Mouse (Mus musculus): Measurements from ENCODE around the gene Fbxl21.

Fbxl21 gene

GRCm38 (mm10) chr13:56529685-56530084, 7.4 kb downstream of the Fbxl21 start:
- no peak for DNase-seq (ENCODE audit: extremely low read depth, low read depth, low spot score)

GRCm38 (mm10) chr13:56534931-56535330, 12.7 kb downstream of the Fbxl21 start:
- no peak for DNase-seq (ENCODE audit: extremely low read depth, low read depth, low spot score)

GRCm38 (mm10) chr13:56535570-56535969, 13.3 kb downstream of the Fbxl21 start:
- no peak for DNase-seq (ENCODE audit: extremely low read depth, low read depth, low spot score)

GRCm38 (mm10) chr13:56537026-56537425, 14.8 kb downstream of the Fbxl21 start:
- no peak for DNase-seq (ENCODE audit: extremely low read depth, low read depth, low spot score)

GRCm38 (mm10) chr13:56539846-56540245, 17.6 kb downstream of the Fbxl21 start:
- DNase-seq (ENCODE audit: extremely low read depth, low read depth, low spot score) = no peak

GRCm38 (mm10) chr13:56543805-56544204, 21.5 kb downstream of the Fbxl21 start:
- DNase-seq (ENCODE audit: extremely low read depth, low read depth, low spot score) = no peak

- no peak for DNase-seq (ENCODE audit: extremely low read depth, low read depth, low spot score)
These were observed 22.7 kb downstream of the Fbxl21 start for GRCm38 (mm10) chr13:56544956-56545355.

- no peak for DNase-seq (ENCODE audit: extremely low read depth, low read depth, low spot score)
These were observed 26.1 kb downstream of the Fbxl21 start, which contains the start of gene Lect2 for GRCm38 (mm10) chr13:56548401-56548800. Lect2 (minus strand) TSS chr13:56548502.

- no peak for DNase-seq (ENCODE audit: extremely low read depth, low read depth, low spot score)
These were observed 27.1 kb downstream of the Fbxl21 start for GRCm38 (mm10) chr13:56549364-56549763.

- peak; percentile 18 for DNase-seq (ENCODE audit: extremely low read depth, low read depth, low spot score)
These were observed 28.3 kb downstream of the Fbxl21 start for GRCm38 (mm10) chr13:56550574-56550973.

GRCm38 (mm10) chr13:56551661-56552060, 29.4 kb downstream of the Fbxl21 start:
- no peak for DNase-seq (ENCODE audit: extremely low read depth, low read depth, low spot score)

GRCm38 (mm10) chr13:56553923-56554322, 31.7 kb downstream of the Fbxl21 start:
- no peak for DNase-seq (ENCODE audit: extremely low read depth, low read depth, low spot score)

GRCm38 (mm10) chr13:56554409-56554808, 32.1 kb downstream of the Fbxl21 start:
- DNase-seq (ENCODE audit: extremely low read depth, low read depth, low spot score) = no peak

- DNase-seq (ENCODE audit: extremely low read depth, low read depth, low spot score) = no peak
These were observed 33.7 kb downstream of the Fbxl21 start for GRCm38 (mm10) chr13:56555957-56556356.

- DNase-seq (ENCODE audit: extremely low read depth, low read depth, low spot score) = no peak
These were observed 34.4 kb downstream of the Fbxl21 start for GRCm38 (mm10) chr13:56556701-56557100.

GRCm38 (mm10) chr13:56558811-56559210, 36.5 kb downstream of the Fbxl21 start:
- DNase-seq (ENCODE audit: extremely low read depth, low read depth, low spot score) = no peak

- no peak for DNase-seq (ENCODE audit: extremely low read depth, low read depth, low spot score)
These were observed 37.6 kb downstream of the Fbxl21 start for GRCm38 (mm10) chr13:56559841-56560370.

- DNase-seq (ENCODE audit: extremely low read depth, low read depth, low spot score) = no peak
These were observed 38.9 kb downstream of the Fbxl21 start for GRCm38 (mm10) chr13:56561129-56561528.

GRCm38 (mm10) chr13:56563075-56563474, 40.8 kb downstream of the Fbxl21 start:
- no peak for DNase-seq (ENCODE audit: extremely low read depth, low read depth, low spot score)

- DNase-seq (ENCODE audit: extremely low read depth, low read depth, low spot score) = no peak
These were observed 44.1 kb downstream of the Fbxl21 start for GRCm38 (mm10) chr13:56566336-56566735.

- no peak for DNase-seq (ENCODE audit: extremely low read depth, low read depth, low spot score)
These were observed 49.4 kb downstream of the Fbxl21 start for GRCm38 (mm10) chr13:56571645-56572044.

- DNase-seq (ENCODE audit: extremely low read depth, low read depth, low spot score) = no peak
These were observed 52.8 kb downstream of the Fbxl21 start for GRCm38 (mm10) chr13:56575074-56575473.

GRCm38 (mm10) chr13:56575701-56576321, 53.5 kb downstream of the Fbxl21 start:
- no peak for DNase-seq (ENCODE audit: extremely low read depth, low read depth, low spot score)

Measured in fat pad, adult 2 months (tissue).